Mouse (Mus musculus) MEL (cell line): ENCODE measurements around the gene Znrf4. TPM values are rescaled to one million over a fixed set of nuclear protein-coding genes. Genes with fewer than 3 reads are reported as not detected.

Source experiments
- DNase-seq: peaks from one replicate; pipeline ENCODE4 v3.0.0; 2011; ENCODE audit warnings: low read depth, low spot score
- H3K27ac ChIP-seq: 2 replicates; pipeline ENCODE4 v1.5.1; 2012; ENCODE audit warnings: low read depth, mild to moderate bottlenecking, control low read depth, low read length, moderate library complexity; ENCODE audit not compliant: control insufficient read depth
- H3K27me3 ChIP-seq, 2 experiments: fragments of 150-350 bp in 1 of 2; sonication (generic) in 1 of 2; 2 replicates each; pipeline ENCODE4 v1.6.1; 2012; ENCODE audit warnings: low read length in 2 of 2, mild to moderate bottlenecking in 2 of 2, improper control_type of control experiment in 1 of 2, moderate library complexity in 1 of 2; ENCODE audit not compliant: insufficient read depth in 2 of 2, control insufficient read depth in 1 of 2
- H3K36me3 ChIP-seq, 2 experiments: 2 replicates each; pipeline ENCODE4 v1.6.1; 2012 to 2014; ENCODE audit warnings: low read length in 2 of 2, improper control_type of control experiment in 1 of 2, inconsistent platforms in 1 of 2, mild to moderate bottlenecking in 1 of 2; ENCODE audit not compliant: insufficient read depth in 2 of 2, control insufficient read depth in 1 of 2
- H3K4me1 ChIP-seq, 2 experiments: fragments of 150-350 bp in 1 of 2; sonication (generic) in 1 of 2; 2 replicates each; pipeline ENCODE4 v1.6.1; 2012; ENCODE audit warnings: low read length in 2 of 2, improper control_type of control experiment in 1 of 2, mild to moderate bottlenecking in 1 of 2; ENCODE audit not compliant: insufficient read depth in 2 of 2, control insufficient read depth in 1 of 2
- H3K4me3 ChIP-seq, 2 experiments: fragments of 150-350 bp in 1 of 2; sonication (generic) in 1 of 2; 2 replicates each; pipeline ENCODE4 v1.5.1; 2012; ENCODE audit warnings: low read depth in 2 of 2, low read length in 2 of 2, mild to moderate bottlenecking in 2 of 2, moderate library complexity in 2 of 2, control low read depth in 1 of 2, improper control_type of control experiment in 1 of 2; ENCODE audit not compliant: control insufficient read depth in 1 of 2, insufficient read depth in 1 of 2
- H3K79me2 ChIP-seq: 2 replicates; pipeline ENCODE4 v1.6.1; 2012; ENCODE audit warnings: mild to moderate bottlenecking, low read length, moderate library complexity; ENCODE audit not compliant: control insufficient read depth, poor library complexity, insufficient read depth
- H3K9ac ChIP-seq: 2 replicates; pipeline ENCODE4 v1.6.1; 2012; ENCODE audit warnings: low read depth, mild to moderate bottlenecking, control low read depth, low read length, moderate library complexity; ENCODE audit not compliant: control insufficient read depth, poor library complexity, severe bottlenecking
- H3K9me3 ChIP-seq: fragments of 150-350 bp; sonication (generic); replicated peaks from 2 replicates; pipeline ENCODE4 v1.6.1; 2012; ENCODE audit warnings: mild to moderate bottlenecking, low read length, improper control_type of control experiment, moderate library complexity; ENCODE audit not compliant: insufficient read depth
- BHLHE40 ChIP-seq: IDR thresholded peaks from 2 replicates; pipeline ENCODE4 v1.6.1; 2012; ENCODE audit warnings: low read depth, mild to moderate bottlenecking, inconsistent platforms, low read length, improper control_type of control experiment, borderline replicate concordance
- CTCF ChIP-seq, 3 experiments: IDR thresholded peaks in 2 of 3; conservative IDR thresholded peaks in 1 of 3; 2 replicates each; pipeline ENCODE4 v1.5.1; 2011 to 2012; ENCODE audit warnings: low read length in 3 of 3, low read depth in 2 of 3, mild to moderate bottlenecking in 2 of 3, improper control_type of control experiment in 1 of 3, inconsistent platforms in 1 of 3, mixed read lengths in 1 of 3, moderate library complexity in 1 of 3; ENCODE audit not compliant: control insufficient read depth in 1 of 3, insufficient read depth in 1 of 3, poor library complexity in 1 of 3, severe bottlenecking in 1 of 3
- E2F4 ChIP-seq: IDR thresholded peaks from 2 replicates; pipeline ENCODE4 v1.6.1; 2011; ENCODE audit warnings: low read depth, low read length, improper control_type of control experiment, borderline replicate concordance
- ETS1 ChIP-seq: IDR thresholded peaks from 2 replicates; pipeline ENCODE4 v1.6.1; 2012; ENCODE audit warnings: low read depth, mild to moderate bottlenecking, inconsistent platforms, low read length, improper control_type of control experiment, moderate library complexity
- GATA1 ChIP-seq: IDR thresholded peaks from 2 replicates; pipeline ENCODE4 v1.6.1; 2011; ENCODE audit warnings: low read depth, low read length, improper control_type of control experiment
- HCFC1 ChIP-seq: IDR thresholded peaks from 2 replicates; pipeline ENCODE4 v1.6.1; 2012; ENCODE audit warnings: low read depth, mild to moderate bottlenecking, inconsistent platforms, low read length, improper control_type of control experiment, moderate library complexity
- JUND ChIP-seq: IDR thresholded peaks from 2 replicates; pipeline ENCODE4 v1.6.1; 2011; ENCODE audit warnings: low read depth, mild to moderate bottlenecking, improper control_type of control experiment, low read length
- KAT2A ChIP-seq: conservative IDR thresholded peaks from 2 replicates; pipeline ENCODE4 v1.6.1; 2012; ENCODE audit warnings: low read depth, low read length, improper control_type of control experiment, inconsistent platforms
- MAFK ChIP-seq: IDR thresholded peaks from 2 replicates; pipeline ENCODE4 v1.6.1; 2011; ENCODE audit warnings: low read depth, mild to moderate bottlenecking, low read length, improper control_type of control experiment, borderline replicate concordance
- MYC ChIP-seq: IDR thresholded peaks from 2 replicates; pipeline ENCODE4 v1.6.1; 2011; ENCODE audit warnings: low read depth, mild to moderate bottlenecking, low read length, improper control_type of control experiment, moderate library complexity
- NRF1 ChIP-seq: IDR thresholded peaks from 2 replicates; pipeline ENCODE4 v1.6.1; 2014; ENCODE audit warnings: low read depth, mild to moderate bottlenecking, inconsistent platforms, low read length, improper control_type of control experiment, moderate library complexity; ENCODE audit not compliant: poor library complexity, insufficient read depth, severe bottlenecking
- POLR2AphosphoS5 ChIP-seq: IDR thresholded peaks from 2 replicates; pipeline ENCODE4 v1.6.1; 2012; ENCODE audit warnings: low read depth, borderline replicate concordance, mild to moderate bottlenecking, inconsistent platforms, low read length, moderate library complexity, mixed read lengths
- SIN3A ChIP-seq: IDR thresholded peaks from 2 replicates; pipeline ENCODE4 v1.6.1; 2012; ENCODE audit warnings: low read length, improper control_type of control experiment, inconsistent platforms
- TCF12 ChIP-seq: IDR thresholded peaks from 2 replicates; pipeline ENCODE4 v1.6.1; 2014; ENCODE audit warnings: low read depth, mild to moderate bottlenecking, inconsistent platforms, low read length, improper control_type of control experiment, moderate library complexity
- UBTF ChIP-seq: IDR thresholded peaks from 2 replicates; pipeline ENCODE4 v1.6.1; 2012; ENCODE audit warnings: low read depth, mild to moderate bottlenecking, inconsistent platforms, low read length, improper control_type of control experiment, moderate library complexity, borderline replicate concordance; ENCODE audit not compliant: insufficient read depth
- USF1 ChIP-seq: IDR thresholded peaks from 2 replicates; pipeline ENCODE4 v1.6.1; 2014; ENCODE audit warnings: low read depth, mild to moderate bottlenecking, inconsistent platforms, low read length, improper control_type of control experiment, moderate library complexity
- USF2 ChIP-seq, 2 experiments: IDR thresholded peaks; 2 replicates each; pipeline ENCODE4 v1.6.1; 2011 to 2012; ENCODE audit warnings: improper control_type of control experiment in 2 of 2, low read length in 2 of 2, borderline replicate concordance in 1 of 2, inconsistent platforms in 1 of 2, low read depth in 1 of 2, mild to moderate bottlenecking in 1 of 2; ENCODE audit not compliant: insufficient read depth in 1 of 2
- ZC3H11A ChIP-seq: IDR thresholded peaks from 2 replicates; pipeline ENCODE4 v1.6.1; 2012; ENCODE audit warnings: low read depth, mild to moderate bottlenecking, inconsistent platforms, low read length, improper control_type of control experiment
- ZMIZ1 ChIP-seq: IDR thresholded peaks from 2 replicates; pipeline ENCODE4 v1.6.1; 2012; ENCODE audit warnings: low read depth, mild to moderate bottlenecking, inconsistent platforms, low read length, improper control_type of control experiment, moderate library complexity
- ZNF384 ChIP-seq: IDR thresholded peaks from 2 replicates; pipeline ENCODE4 v1.6.1; 2012; ENCODE audit warnings: low read depth, mild to moderate bottlenecking, inconsistent platforms, low read length, improper control_type of control experiment
- polyA plus RNA-seq, 2 experiments: library from polyadenylated mRNA; stranded (reverse) in 1 of 2; unstranded in 1 of 2; fragments of >175 nt in 1 of 2; fragments of >200 nt in 1 of 2; gene quantifications; 2 replicates each; pipeline versions ENCODE4 v1.2.1 to v1.2.4; 2012; ENCODE audit warnings: low replicate concordance in 2 of 2, low read depth in 1 of 2; ENCODE audit not compliant: insufficient read length in 2 of 2, insufficient read depth in 1 of 2, missing spikeins in 1 of 2
- total RNA-seq: library from RNA; depleted of rRNA; stranded (reverse); fragments of 300-350 nt; gene quantifications from 2 replicates; pipeline ENCODE4 v1.2.3, GENCODE M21; 2012

Znrf4 gene
- total and polyA plus RNA-seq, 3 experiments = not detected

DNA sequence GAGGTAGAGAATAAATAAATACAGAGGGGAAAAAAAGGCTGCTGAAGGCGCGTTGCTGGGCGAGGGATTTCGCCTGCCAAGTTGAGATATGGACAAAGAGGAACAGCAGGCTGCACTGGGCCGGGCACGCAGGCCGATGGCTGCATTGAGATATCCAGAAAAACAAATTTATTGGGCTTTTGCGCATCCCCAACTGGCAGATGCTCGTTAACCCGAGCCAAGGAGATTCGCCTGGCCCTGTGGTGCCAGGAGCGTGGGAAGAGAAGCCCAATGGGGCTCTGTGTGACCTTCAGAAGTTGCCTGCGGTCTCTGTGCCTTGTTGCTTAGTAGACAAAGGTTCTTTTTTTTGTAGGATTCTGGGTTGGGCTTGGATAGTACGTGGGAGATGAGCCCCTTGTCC lies 24.0 kb upstream of the Znrf4 start (continued):
- TF ChIP-seq CTCF (IDR thresholded peaks at IDR 0.05 in 2 of 3, conservative IDR thresholded peaks at IDR 0.05 in 1 of 3; ENCODE audit: control insufficient read depth in 1 of 3, insufficient read depth in 1 of 3, low read depth in 2 of 3, low read length in 3 of 3, poor library complexity in 1 of 3, severe bottlenecking in 1 of 3) (no peak), HCFC1 (no peak), KAT2A (no peak), BHLHE40 (no peak), SIN3A (peak; percentile 58), JUND (no peak), MAFK (no peak), E2F4 (no peak), ZMIZ1 (no peak), USF2 (IDR thresholded peaks at IDR 0.05; ENCODE audit: borderline replicate concordance in 1 of 2, insufficient read depth in 1 of 2, low read depth in 1 of 2, low read length in 2 of 2) (no peak)

DNA sequence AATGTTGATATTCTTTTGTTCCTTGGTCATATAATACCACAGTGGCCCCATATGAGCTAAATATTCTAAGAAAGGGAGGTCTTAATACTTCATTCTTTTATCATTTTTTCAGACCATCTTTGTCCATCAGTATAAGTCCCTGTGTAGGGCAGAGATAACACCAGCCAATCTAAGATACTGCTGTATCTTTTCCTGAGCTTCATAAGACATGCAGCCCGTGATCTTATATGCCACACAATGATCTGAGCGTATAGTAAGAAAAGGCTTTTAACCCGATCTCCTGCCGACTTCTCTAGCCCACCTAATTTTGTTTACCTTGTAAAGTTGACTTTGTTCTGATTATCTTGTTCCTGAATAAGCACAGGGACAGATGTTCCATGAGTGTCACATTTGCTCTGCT lies 12.7 kb upstream of the Znrf4 start:
- Histone ChIP-seq H3K4me1 (peaks cover 0 to 5% of the 10 kb centered on the region in 2 experiments; a peak in 1 of 4 replicates), H3K79me2 (no peaks in the 10 kb centered on the region), H3K9me3 (no peaks in the 10 kb centered on the region), H3K27me3 (peaks cover 3 to 5% of the 10 kb centered on the region in 2 experiments; a peak in 3 of 4 replicates), H3K27ac (no peak overlapping the region), H3K36me3 (no peaks in the 10 kb centered on the region), H3K4me3 (no peak overlapping the region)
- no peak for DNase-seq
- TF ChIP-seq ZC3H11A (no peak), MYC (no peak), POLR2AphosphoS5 (no peak), GATA1 (no peak), USF2 (IDR thresholded peaks at IDR 0.05; ENCODE audit: borderline replicate concordance in 1 of 2, insufficient read depth in 1 of 2, low read depth in 1 of 2, low read length in 2 of 2) (no peak), BHLHE40 (no peak), NRF1 (no peak), ETS1 (no peak), USF1 (no peak), ZNF384 (no peak), TCF12 (no peak), UBTF (no peak)
- TF ChIP-seq, all 39 proteins: peak for 0
- H3K9ac ChIP-seq = no peak overlapping the region
